Mouse (Mus musculus): ENCODE data around the gene Vdac1. TPM values are rescaled to one million over a fixed set of nuclear protein-coding genes. Genes with fewer than 3 reads are reported as not detected.

Gene Vdac1
- polyA plus RNA-seq, 1 experiment = 64.8 TPM

DNA sequence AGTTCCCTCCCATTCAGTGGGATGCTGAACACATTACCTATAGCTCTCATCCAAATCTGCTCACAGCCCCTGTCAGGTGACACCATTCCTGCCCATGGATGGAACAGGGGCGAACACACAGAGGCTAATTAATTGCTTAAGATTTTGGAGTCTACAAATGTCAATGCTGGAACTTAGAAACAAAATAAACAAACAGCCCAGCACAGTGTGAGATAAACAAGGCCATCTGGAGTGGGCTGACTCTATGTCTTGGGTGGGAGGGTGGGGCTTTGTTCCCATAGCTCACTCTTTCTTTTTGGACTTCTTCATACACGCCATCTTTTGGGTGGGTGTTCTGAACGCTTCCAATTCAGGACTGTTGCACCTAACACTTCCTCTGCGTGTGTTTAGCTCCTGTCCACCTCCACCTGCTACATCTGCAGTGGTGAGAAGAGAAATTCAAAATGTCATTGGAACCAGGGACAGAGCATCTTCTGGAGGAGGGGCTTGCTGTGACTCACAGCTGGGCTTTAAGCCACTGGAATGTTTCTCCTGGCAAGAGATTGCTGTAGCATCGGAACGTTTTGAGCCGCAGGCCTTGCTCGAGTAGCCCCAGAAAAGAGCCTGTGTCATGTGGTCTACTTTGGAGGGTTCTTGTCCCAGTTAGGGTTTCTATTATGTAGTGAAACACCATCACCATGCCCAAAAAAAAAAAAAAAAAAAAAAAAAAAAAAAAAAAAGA lies 72.6 kb downstream of the Vdac1 start:
- TF ChIP-seq CTCF (IDR thresholded peaks at IDR 0.05; ENCODE audit: borderline replicate concordance, control insufficient read depth, extremely low read depth, insufficient read depth, low read length, poor library complexity) (no peak), POLR2A (IDR thresholded peaks at IDR 0.05; ENCODE audit: control insufficient read depth, extremely low read depth, insufficient read depth, low read length, poor library complexity) (no peak)
- H3K27me3 ChIP-seq (ENCODE audit: control insufficient read depth, insufficient read depth, low read length) = no peaks in the 10 kb centered on the region
- no peaks in the 10 kb centered on the region for H3K36me3 ChIP-seq (ENCODE audit: control insufficient read depth, insufficient read depth, low read length)
- no peak overlapping the region for H3K27ac ChIP-seq (ENCODE audit: control insufficient read depth, insufficient read depth, low read length)
- no peak overlapping the region for H3K4me3 ChIP-seq (ENCODE audit: control insufficient read depth, insufficient read depth, low read length)
- WGBS = 85% methylated on average over 8 of the region's 8 CpGs
- H3K4me1 ChIP-seq (replicated peaks; ENCODE audit: control insufficient read depth, insufficient read depth, low read length) = peaks cover 2% of the 10 kb centered on the region
- DNase-seq = no peak

DNA sequence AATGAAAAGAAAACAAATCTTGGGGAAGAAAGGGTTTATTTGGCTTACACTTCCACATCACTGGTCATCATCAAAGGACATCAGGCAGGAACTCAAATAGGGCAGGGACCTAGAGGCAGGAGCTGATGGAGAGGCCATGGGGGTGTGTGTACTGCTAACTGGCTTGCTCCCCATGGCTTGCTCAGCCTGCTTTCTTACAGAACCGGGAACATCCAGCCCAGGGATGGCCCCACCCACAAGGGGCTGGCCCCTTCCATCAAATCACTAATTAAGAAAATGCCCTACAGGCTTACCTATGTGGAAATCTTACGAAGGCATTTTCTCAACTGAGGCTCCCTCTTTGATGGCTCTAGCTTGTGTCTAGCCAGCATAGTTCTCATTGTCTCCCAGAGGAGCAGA lies 73.1 kb downstream of the Vdac1 start:
- Histone ChIP-seq H3K36me3 (ENCODE audit: control insufficient read depth, insufficient read depth, low read length) (no peaks in the 10 kb centered on the region), H3K4me1 (replicated peaks; ENCODE audit: control insufficient read depth, insufficient read depth, low read length) (peaks cover 6% of the 10 kb centered on the region), H3K27me3 (ENCODE audit: control insufficient read depth, insufficient read depth, low read length) (no peaks in the 10 kb centered on the region), H3K4me3 (ENCODE audit: control insufficient read depth, insufficient read depth, low read length) (no peak overlapping the region), H3K27ac (ENCODE audit: control insufficient read depth, insufficient read depth, low read length) (no peak overlapping the region)
- no peak for DNase-seq
- WGBS = 87% methylated on average over 2 of the region's 2 CpGs
- TF ChIP-seq POLR2A (IDR thresholded peaks at IDR 0.05; ENCODE audit: control insufficient read depth, extremely low read depth, insufficient read depth, low read length, poor library complexity) (no peak), CTCF (IDR thresholded peaks at IDR 0.05; ENCODE audit: borderline replicate concordance, control insufficient read depth, extremely low read depth, insufficient read depth, low read length, poor library complexity) (no peak)

DNA sequence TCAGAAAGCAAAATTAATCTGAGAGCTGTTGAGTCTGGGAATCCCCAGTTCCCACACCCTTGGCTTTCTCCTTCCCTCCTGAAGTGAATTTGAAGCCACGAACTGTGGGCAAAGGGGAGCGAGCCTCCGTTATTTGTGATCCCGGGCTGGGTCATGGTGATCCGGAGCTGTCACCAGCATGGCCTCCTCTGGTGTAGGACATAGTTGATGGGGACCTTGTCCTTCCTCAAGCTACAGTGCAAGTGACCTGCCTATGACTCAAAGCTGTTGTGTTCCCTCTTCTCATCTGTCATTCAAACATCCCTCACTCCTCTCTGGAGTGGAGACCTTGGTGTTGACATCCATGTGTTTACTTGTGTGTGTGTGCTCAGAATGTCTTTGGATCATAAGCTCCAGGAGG lies 74.8 kb downstream of the Vdac1 start:
- Histone ChIP-seq H3K4me1 (replicated peaks; ENCODE audit: control insufficient read depth, insufficient read depth, low read length) (peaks cover 6% of the 10 kb centered on the region), H3K4me3 (ENCODE audit: control insufficient read depth, insufficient read depth, low read length) (no peak overlapping the region), H3K27ac (ENCODE audit: control insufficient read depth, insufficient read depth, low read length) (no peak overlapping the region), H3K27me3 (ENCODE audit: control insufficient read depth, insufficient read depth, low read length) (no peaks in the 10 kb centered on the region), H3K36me3 (ENCODE audit: control insufficient read depth, insufficient read depth, low read length) (no peaks in the 10 kb centered on the region)
- no peak for DNase-seq
- WGBS = 92% methylated on average over 5 of the region's 5 CpGs
- TF ChIP-seq CTCF (IDR thresholded peaks at IDR 0.05; ENCODE audit: borderline replicate concordance, control insufficient read depth, extremely low read depth, insufficient read depth, low read length, poor library complexity) (no peak), POLR2A (IDR thresholded peaks at IDR 0.05; ENCODE audit: control insufficient read depth, extremely low read depth, insufficient read depth, low read length, poor library complexity) (no peak)

DNA sequence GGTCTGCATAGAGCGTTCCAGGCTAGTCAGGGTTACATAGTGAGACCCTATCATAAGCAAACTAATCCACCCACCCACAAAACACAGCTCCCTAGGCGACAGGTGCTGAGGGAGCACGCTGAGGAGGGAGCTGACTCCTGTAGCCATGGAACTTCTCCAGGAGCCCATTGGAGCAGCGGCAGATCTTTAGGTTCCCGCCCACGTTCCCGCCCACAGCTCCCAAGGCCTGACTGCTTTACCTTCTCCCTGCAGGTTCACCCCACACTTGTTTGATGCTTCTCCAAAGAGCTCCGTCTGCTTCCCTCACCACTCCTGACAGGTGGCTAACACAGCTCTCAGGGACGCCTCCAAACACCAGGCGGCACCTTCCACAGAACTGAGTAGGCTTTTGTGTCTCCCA lies 76.5 kb downstream of the Vdac1 start:
- H3K4me3 ChIP-seq (ENCODE audit: control insufficient read depth, insufficient read depth, low read length) = no peak overlapping the region
- peaks cover 6% of the 10 kb centered on the region for H3K4me1 ChIP-seq (replicated peaks; ENCODE audit: control insufficient read depth, insufficient read depth, low read length)
- DNase-seq = no peak
- H3K36me3 ChIP-seq (ENCODE audit: control insufficient read depth, insufficient read depth, low read length) = no peaks in the 10 kb centered on the region
- H3K27me3 ChIP-seq (ENCODE audit: control insufficient read depth, insufficient read depth, low read length) = no peaks in the 10 kb centered on the region
- 63% methylated on average over 10 of the region's 10 CpGs for WGBS
- no peak overlapping the region for H3K27ac ChIP-seq (ENCODE audit: control insufficient read depth, insufficient read depth, low read length)
- TF ChIP-seq CTCF (IDR thresholded peaks at IDR 0.05; ENCODE audit: borderline replicate concordance, control insufficient read depth, extremely low read depth, insufficient read depth, low read length, poor library complexity) = no peak

Other genes starting within 250 kb of the Vdac1 start
- gene Olfr1373, start 215.3 kb upstream of the Vdac1 start, polyA plus RNA-seq (2012; rRNA removed) = not detected in 2 replicates
- 0.15 TPM in 1 of 2 replicates, not detected in the other for gene Olfr1371, start 146.9 kb upstream of the Vdac1 start, polyA plus RNA-seq (2012; rRNA removed)
- 35.1 and 35.9 TPM in 2 replicates for gene Skp1a, start 128.9 kb upstream of the Vdac1 start, polyA plus RNA-seq (2012; rRNA removed)
- gene Tcf7, start 77.8 kb upstream of the Vdac1 start, polyA plus RNA-seq (2012; rRNA removed) = 2,910 and 3,273 TPM in 2 replicates
- gene 9530068E07Rik, start 35.6 kb downstream of the Vdac1 start, polyA plus RNA-seq (2012; rRNA removed) = 124 and 127 TPM in 2 replicates